Mouse (Mus musculus) ES-Bruce4 (cell line): ENCODE data around the gene Mxd1.

Experiments used
- CTCF ChIP-seq: IDR thresholded peaks from one replicate; pipeline ENCODE4 v1.8.1; 2011; ENCODE audit warnings: low read depth, low read length
- EP300 ChIP-seq: IDR thresholded peaks from 2 replicates; pipeline ENCODE4 v1.6.1; 2011; ENCODE audit warnings: low read depth, low read length; ENCODE audit not compliant: insufficient read depth
- POLR2A ChIP-seq: IDR thresholded peaks from one replicate; pipeline ENCODE4 v1.8.1; 2011; ENCODE audit warnings: low read length; ENCODE audit not compliant: insufficient read depth

GRCm38 (mm10) chr6:86658501-86658900, 10.5 kb downstream of the Mxd1 start:
- no peak for TF ChIP-seq CTCF
- TF ChIP-seq EP300 = no peak
- TF ChIP-seq POLR2A = no peak
